15 mouse cellular contexts compared by ENCODE assay signal in the genomic region with DNA sequence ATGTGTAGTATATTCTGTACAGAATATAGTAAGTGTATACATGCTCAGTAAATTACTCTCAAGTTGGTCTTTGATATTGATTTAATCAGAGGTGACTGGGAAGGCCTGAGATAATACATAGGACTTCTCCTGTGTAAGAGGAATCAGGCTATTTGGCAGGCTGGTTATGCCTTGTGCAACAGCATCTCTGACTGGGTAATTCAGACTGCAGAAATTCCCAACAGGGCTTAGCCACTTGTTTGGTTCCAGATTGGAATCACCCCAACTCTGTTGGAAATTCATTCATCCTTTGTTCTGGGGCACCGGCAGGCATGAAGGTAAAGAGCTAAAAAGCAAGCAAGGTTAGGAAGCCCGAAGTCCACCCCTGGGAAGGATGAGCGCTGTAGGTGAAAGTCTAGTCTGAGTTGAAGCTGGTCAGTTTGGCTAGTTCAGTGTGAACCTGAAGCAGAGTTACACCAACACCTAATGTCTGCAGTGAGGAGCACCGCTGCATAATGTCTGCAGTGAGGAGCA. TPM values are rescaled to one million over a fixed set of nuclear protein-coding genes. Genes with fewer than 3 reads are reported as not detected.
"Had no signal": no experiment of that assay in that cellular context is flagged by ENCODE, and none has a peak within 500 bp of the region (broad histone marks: within the 10 kb centered on the region; RNA-seq: fewer than 3 reads in every experiment).

No protein-coding gene starts in this region.

- H3K4me3 ChIP-seq: limb, embryonic 10.5 days; liver, embryonic 13.5 days; midbrain, embryonic 15.5 days; neural tube, embryonic 12.5 days had no signal

- H3K4me1 ChIP-seq: limb, embryonic 10.5 days; liver, embryonic 13.5 days; midbrain, embryonic 15.5 days; neural tube, embryonic 12.5 days had no signal

- H3K27ac ChIP-seq: limb, embryonic 10.5 days; liver, embryonic 13.5 days; midbrain, embryonic 15.5 days; neural tube, embryonic 12.5 days had no signal

- H3K36me3 ChIP-seq: limb, embryonic 10.5 days; liver, embryonic 13.5 days; midbrain, embryonic 15.5 days; neural tube, embryonic 12.5 days had no signal

- H3K27me3 ChIP-seq: liver, embryonic 13.5 days; midbrain, embryonic 15.5 days; neural tube, embryonic 12.5 days had no signal

- DNase-seq: kidney, postnatal 10 days; kidney, postnatal 4 days; liver, embryonic 13.5 days; liver, postnatal 0 days; spleen, adult 18-20 months; thymus, postnatal 36 days had no signal

RNA-seq across cellular contexts. Expression of a gene that starts 43.7 kb away (rescaled TPM):
- total RNA-seq: megakaryocyte progenitor cell, adult 5-6 weeks; monocyte, adult 5-6 weeks; neutrophil, adult 5-6 weeks had no signal
- polyA plus RNA-seq: kidney, embryonic 14.5 days; limb, embryonic 10.5 days; liver, embryonic 13.5 days; liver, postnatal 0 days; lung, embryonic 16.5 days; thymus, postnatal 0 days had no signal
